Mouse (Mus musculus) lung, adult 2 months (tissue): ENCODE measurements at regions not wholly inside any gene's neighbourhood (a gene's known extent, or its start where the extent isn't known, plus 50 kb on each side); places are given as distances from the start of the nearest gene placed in this dataset.

Experiments used
- DNase-seq: peaks from one replicate; pipeline ENCODE4 v3.0.0; 2022
- H3K4me1 ChIP-seq: fragments of 200-500 bp; 2 replicates; pipeline ENCODE4 v1.6.1; 2011; ENCODE audit warnings: low read length; ENCODE audit not compliant: control insufficient read depth, insufficient read depth
- H3K4me3 ChIP-seq: fragments of 200-500 bp; replicated peaks from 2 replicates; pipeline ENCODE3; 2011; ENCODE audit warnings: low read depth, mild to moderate bottlenecking, control low read depth, low read length; ENCODE audit errors: extremely low read depth
- CTCF ChIP-seq: fragments of 200-500 bp; IDR thresholded peaks from 2 replicates; pipeline ENCODE4 v1.5.1; 2011; ENCODE audit warnings: mild to moderate bottlenecking, low read length, control low read depth; ENCODE audit not compliant: insufficient read depth
- POLR2A ChIP-seq: fragments of 200-500 bp; IDR thresholded peaks from 2 replicates; pipeline ENCODE4 v1.6.1; 2011; ENCODE audit warnings: low read depth, mild to moderate bottlenecking, control low read depth, low read length, borderline replicate concordance; ENCODE audit errors: extremely low read depth
- WGBS: fragments of 180-500 bp; shearing (Covaris S2); methylation state at CpG from one replicate; pipeline ENCODE4 v1.1.7; 2018; 5-methylcytosine and 5-hydroxymethylcytosine counted together

GRCm38 (mm10) chr14:58854871-58855270, 287.8 kb downstream of the 1700129C05Rik start:
- 64% methylated on average over 4 of the region's 4 CpGs for WGBS
- Histone ChIP-seq H3K4me1 (no peaks in the 10 kb centered on the region), H3K4me3 (no peak overlapping the region)
- TF ChIP-seq CTCF, result no peak
- no peak for TF ChIP-seq POLR2A
- no peak for DNase-seq

GRCm38 (mm10) chr14:58844565-58844964, 298.1 kb downstream of the 1700129C05Rik start:
- H3K4me3 ChIP-seq, result no peak overlapping the region

GRCm38 (mm10) chr14:58842196-58842886, 300.4 kb downstream of the 1700129C05Rik start:
- no peak for TF ChIP-seq POLR2A
- TF ChIP-seq CTCF, result no peak
- 74% methylated on average over 1 of the region's 1 CpGs for WGBS
- Histone ChIP-seq H3K4me1 (no peaks in the 10 kb centered on the region), H3K4me3 (no peak overlapping the region)
- no peak for DNase-seq

More at GRCm38 (mm10) chr14:58844565-58844964, 298.1 kb downstream of the 1700129C05Rik start:
- TF ChIP-seq POLR2A (no peak), CTCF (no peak)
- no peak for DNase-seq
- WGBS, result 72% methylated on average over 2 of the region's 2 CpGs
- H3K4me1 ChIP-seq, result no peaks in the 10 kb centered on the region

GRCm38 (mm10) chr14:58822938-58823337, 319.8 kb downstream of the 1700129C05Rik start:
- Histone ChIP-seq H3K4me3 (no peak overlapping the region), H3K4me1 (peaks cover 3% of the 10 kb centered on the region)
- TF ChIP-seq POLR2A (no peak), CTCF (no peak)
- no peak for DNase-seq
- WGBS, result 62% methylated on average over 4 of the region's 4 CpGs

GRCm38 (mm10) chr14:58817961-58818504, 324.7 kb downstream of the 1700129C05Rik start:
- DNase-seq, result no peak
- TF ChIP-seq POLR2A, result no peak
- TF ChIP-seq CTCF, result no peak
- 70% methylated on average over 10 of the region's 10 CpGs for WGBS

GRCm38 (mm10) chr14:58816540-58816876, 326.2 kb downstream of the 1700129C05Rik start:
- Histone ChIP-seq H3K4me1 (peaks cover 11% of the 10 kb centered on the region), H3K4me3 (no peak overlapping the region)
- no peak for TF ChIP-seq POLR2A
- TF ChIP-seq CTCF, result no peak
- WGBS, result 27% methylated on average over 1 of the region's 1 CpGs
- no peak for DNase-seq

More at GRCm38 (mm10) chr14:58817961-58818504, 324.7 kb downstream of the 1700129C05Rik start:
- no peak overlapping the region for H3K4me3 ChIP-seq
- peaks cover 3% of the 10 kb centered on the region for H3K4me1 ChIP-seq

GRCm38 (mm10) chr14:58815616-58816539, 326.8 kb downstream of the 1700129C05Rik start:
- TF ChIP-seq CTCF (no peak), POLR2A (no peak)
- DNase-seq, result no peak
- Histone ChIP-seq H3K4me1 (peaks cover 11% of the 10 kb centered on the region), H3K4me3 (no peak overlapping the region)
- WGBS, result 37% methylated on average over 11 of the region's 11 CpGs

- TF ChIP-seq CTCF (no peak), POLR2A (peak; percentile 64; the same call in 1 of the 2 replicates)
- no peak overlapping the region for H3K4me3 ChIP-seq
- H3K4me1 ChIP-seq, result peaks cover 13% of the 10 kb centered on the region
- DNase-seq, result peak; percentile 26
- WGBS, result 42% methylated on average over 5 of the region's 5 CpGs
These were observed 330.1 kb downstream of the 1700129C05Rik start for GRCm38 (mm10) chr14:58812585-58812984.

- DNase-seq, result no peak
- H3K4me1 ChIP-seq, result no peaks in the 10 kb centered on the region
- no peak for TF ChIP-seq CTCF
- TF ChIP-seq POLR2A, result no peak
- H3K4me3 ChIP-seq, result no peak overlapping the region
These were observed 341.3 kb downstream of the 1700129C05Rik start for GRCm38 (mm10) chr14:58801402-58801861.
